Mouse (Mus musculus) liver, postnatal 0 days (tissue): ENCODE data around the gene P2ry6.

Experiments used
- CTCF ChIP-seq: sonication (generic); IDR thresholded peaks from 2 replicates; pipeline ENCODE4 v1.5.1; 2016; ENCODE audit warnings: antibody characterized with exemption, low read depth
- EP300 ChIP-seq: IDR thresholded peaks from 2 replicates; pipeline ENCODE4 v1.6.1; 2016; ENCODE audit warnings: antibody characterized with exemption, low read depth, mild to moderate bottlenecking

DNA sequence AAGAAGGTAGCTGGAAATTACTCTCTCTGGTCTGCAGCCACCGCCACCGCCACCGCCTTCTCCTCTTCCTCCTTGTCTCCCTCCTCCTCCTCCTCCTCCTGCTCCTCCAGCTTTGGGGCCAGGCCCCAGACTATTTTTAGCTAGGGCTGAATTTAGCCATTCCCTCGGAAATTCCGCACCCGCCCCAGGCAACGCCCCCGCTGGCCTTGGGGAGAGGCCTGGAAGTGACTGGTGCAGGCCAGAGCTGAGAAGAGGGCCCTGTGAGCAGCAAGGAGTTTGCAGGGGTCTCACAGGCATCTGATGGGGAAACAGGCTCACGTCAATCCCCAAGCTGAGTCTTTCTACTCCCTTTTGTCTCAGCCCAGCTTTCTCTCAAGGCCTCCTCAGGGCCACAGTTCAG lies 56.3 kb downstream of the P2ry6 start:
- TF ChIP-seq CTCF (no peak), EP300 (no peak)
